Mouse (Mus musculus) layer of hippocampus, adult 6 months (tissue): ENCODE measurements around the gene Higd2a. TPM values are rescaled to one million over a fixed set of nuclear protein-coding genes. Genes with fewer than 3 reads are reported as not detected.

Experiments
- long read RNA-seq, 2 experiments: library from polyadenylated mRNA; unstranded; transcript quantifications; one replicate each; pipeline ENCODE4 v2.0.0; 2019 to 2020
- microRNA-seq: library from miRNA; unstranded; fragments of <30 nt; microRNA quantifications from one replicate; pipeline ENCODE4 v1.2.0, GENCODE M21; 2020
- polyA plus RNA-seq: library from polyadenylated mRNA; unstranded; fragments of <200 nt; fragmentation: Nextera tagmentation; gene quantifications from 2 replicates; pipeline ENCODE4 v1.2.3, GENCODE M21; 2021

Higd2a gene
- polyA plus RNA-seq: 514 and 522 TPM in 2 replicates
- long read RNA-seq, experiment 1, transcript Higd2a-201 (2 exons, 648 nt): major isoform, 221 of 224 reads
- long read RNA-seq, experiment 1, partial matches to known transcripts: 0 of 224 reads
- long read RNA-seq, experiment 1, other reads (novel, unspliced or antisense): 3 of 224 reads
- long read RNA-seq, experiment 2, transcript Higd2a-201 (2 exons, 648 nt): major isoform, 15 of 18 reads
- long read RNA-seq, experiment 2, partial matches to known transcripts: 0 of 18 reads
- long read RNA-seq, experiment 2, other reads (novel, unspliced or antisense): 3 of 18 reads

DNA sequence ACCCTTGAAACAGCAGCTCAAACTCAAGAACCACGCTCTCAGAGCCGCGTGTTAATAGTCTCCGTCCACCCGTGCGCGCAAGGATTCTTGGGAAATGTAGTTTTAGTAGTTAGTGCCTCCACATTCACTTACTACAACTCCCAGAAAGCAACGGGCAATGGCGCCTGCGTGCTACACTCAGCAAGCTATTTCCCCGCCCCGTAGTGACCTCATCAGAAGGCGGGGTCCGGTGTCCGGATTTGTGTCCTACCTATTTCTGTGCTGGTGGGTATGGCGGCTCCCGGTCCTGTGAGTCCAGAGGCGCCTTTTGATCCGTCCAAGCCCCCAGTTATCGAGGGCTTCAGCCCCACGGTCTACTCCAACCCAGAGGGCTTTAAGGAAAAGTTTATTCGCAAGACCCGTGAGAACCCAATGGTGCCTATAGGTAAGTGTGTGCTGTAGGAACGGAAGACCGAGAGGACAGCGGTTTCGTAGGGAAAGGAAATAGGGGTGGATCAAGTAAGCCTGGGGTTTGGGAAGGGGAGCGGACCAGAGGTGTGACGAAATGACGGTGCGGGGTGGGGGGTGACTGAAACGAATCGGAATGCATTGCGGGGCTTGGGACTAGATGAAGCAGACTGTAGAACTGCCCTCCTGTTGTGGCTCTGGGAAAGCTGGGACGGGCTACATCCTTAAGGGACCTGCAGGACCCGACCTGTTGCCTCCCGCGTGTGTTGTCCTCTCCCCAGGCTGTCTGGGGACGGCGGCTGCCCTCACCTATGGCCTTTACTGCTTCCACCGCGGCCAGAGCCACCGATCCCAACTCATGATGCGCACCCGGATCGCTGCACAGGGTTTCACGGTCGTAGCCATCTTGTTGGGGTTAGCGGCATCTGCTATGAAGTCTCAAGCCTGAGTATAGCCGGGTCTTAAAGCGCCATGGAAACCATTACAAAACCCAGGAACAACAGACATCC is at the start of gene Higd2a, which contains the start of gene Nop16:
Higd2a (plus strand) TSS at position 212 of the 956 bp plus-strand sequence.
Nop16 (minus strand) TSS at position 95 of the 956 bp plus-strand sequence.

DNA sequence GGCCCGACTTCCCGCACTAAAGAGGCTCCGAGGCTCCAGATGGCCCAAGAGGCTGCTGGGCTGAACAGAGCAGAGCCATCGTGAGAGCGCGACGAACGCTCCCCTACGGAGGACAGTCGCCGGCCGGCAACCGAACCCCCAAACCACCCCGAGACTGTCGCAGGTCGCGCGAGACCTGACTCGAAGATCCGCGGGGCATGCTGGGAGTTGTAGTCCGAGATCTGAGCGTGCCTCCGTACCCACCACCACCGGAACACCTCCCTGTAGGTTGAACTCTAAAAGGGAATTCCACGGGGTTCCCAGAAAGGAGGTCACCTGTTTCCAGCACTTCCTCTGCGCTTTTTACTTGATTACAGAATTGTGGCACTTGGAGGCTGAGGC is 24.8 kb upstream of the Higd2a start, which contains the start of gene 4833439L19Rik:
4833439L19Rik (minus strand) TSS at position 235 of the 381 bp plus-strand sequence.

DNA sequence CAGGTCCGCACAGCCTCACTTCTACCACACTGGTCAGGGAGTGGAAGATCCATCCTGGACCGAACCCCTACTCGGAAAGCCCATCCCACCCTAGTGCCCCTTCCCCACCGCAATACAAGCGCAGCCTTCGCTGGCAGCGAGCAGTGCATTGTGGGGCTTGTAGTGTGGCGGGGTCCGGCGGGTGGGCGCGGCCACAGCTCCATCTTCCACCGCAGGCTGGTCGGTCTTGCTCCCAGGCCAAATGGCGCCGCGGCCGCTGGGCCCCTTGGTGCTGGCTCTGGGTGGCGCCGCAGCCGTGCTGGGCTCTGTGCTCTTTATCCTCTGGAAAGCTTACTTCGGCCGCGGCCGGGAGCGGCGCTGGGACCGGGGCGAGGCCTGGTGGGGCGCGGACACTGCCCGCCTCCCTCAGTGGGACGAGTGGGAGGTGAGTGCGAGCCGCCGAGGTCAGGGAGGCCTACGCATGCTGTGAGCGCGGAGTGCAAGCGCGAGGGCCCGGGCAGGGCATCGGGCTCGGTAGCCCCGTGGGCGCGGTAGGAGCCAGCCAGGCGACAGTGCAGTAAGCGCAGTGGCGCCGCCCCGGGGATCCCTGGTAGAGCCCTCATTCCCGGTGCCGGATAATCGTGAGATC is 15.0 kb upstream of the Higd2a start, which contains the start of gene Arl10:
Arl10 (plus strand) TSS at position 162 of the 628 bp plus-strand sequence.

DNA sequence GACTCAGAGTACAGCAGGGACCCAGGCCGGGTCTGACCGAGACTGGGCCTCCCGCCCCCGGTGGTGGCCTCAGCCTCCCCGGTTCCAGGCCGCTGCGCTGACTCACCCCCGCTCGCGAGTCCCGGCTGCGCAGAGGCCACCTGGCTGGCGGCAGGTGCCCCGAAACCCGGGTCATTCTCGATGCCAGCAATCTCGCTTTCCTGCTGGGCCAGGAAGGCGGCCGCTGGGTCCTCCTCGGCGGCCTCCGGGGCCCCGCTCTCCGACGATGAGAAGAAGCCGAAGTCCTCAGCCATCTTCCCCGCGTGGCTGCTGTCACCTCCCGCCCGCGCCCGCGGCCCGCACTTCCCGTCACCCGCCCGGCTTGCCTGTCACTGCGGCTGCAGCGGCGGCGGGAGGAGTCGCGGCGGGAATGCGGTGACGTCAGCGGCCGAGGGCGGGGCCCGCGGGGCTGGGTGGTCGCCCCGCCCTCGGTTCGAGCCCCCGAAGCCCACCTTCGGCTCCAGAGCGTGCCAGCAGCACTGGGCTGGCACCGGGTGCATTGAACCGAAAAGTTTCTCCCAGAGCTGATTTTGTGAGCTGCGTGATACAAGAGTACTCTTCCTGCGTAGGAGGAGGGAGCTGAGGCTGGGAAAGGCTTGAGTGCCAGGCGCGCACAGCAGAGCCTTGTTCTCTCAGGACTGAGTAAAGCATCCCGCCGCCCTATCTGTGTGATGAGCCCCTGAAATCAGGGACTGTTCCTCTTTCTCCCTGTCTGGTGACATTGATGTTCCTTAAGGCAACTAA is 21.2 kb downstream of the Higd2a start, which contains the start of gene Cltb:
Cltb (minus strand) TSS at position 373 of the 783 bp plus-strand sequence.

DNA sequence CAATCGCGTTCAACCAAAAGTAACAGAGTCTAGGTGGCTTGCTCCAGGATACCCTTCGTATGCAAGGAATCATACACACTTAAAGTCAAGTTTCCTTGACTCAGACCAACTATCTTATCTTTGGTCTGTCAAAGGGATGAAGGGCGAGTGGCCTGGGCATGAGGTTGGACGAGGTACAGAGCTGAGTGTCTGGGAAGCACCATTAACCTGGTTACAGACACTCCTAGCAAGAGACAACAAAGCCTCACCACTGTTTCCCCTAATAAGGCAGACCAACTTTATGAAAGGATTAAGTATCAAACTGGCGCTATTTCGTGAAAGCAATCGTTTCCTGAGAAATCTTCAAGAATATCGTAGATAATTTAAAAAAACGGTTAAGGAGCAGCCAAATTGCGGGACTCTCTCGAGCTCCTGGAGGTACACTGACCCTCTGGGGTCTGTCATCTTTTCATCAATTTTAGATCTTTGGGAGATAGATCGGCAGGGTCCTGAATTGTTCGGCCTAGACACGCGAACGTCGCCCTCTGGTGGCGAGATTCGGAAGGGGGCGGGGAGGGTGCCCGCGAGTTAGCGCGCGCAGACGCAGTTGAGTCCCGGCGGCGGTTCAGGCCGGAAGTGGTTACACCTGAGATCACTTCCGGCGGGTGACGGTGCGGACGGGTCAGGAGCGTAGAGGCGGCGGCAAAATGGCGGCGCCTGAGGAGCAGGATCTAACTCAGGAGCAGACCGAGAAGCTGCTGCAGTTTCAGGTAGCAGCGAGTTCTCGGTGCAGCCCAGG is 31.3 kb downstream of the Higd2a start, which contains the start of gene Faf2:
Faf2 (plus strand) TSS at position 630 of the 778 bp plus-strand sequence.

Small RNA genes within 50 kb of the gene (microRNA-seq; reads per million reads assigned to microRNA genes)
- gene Gm24195: not detected

Other genes starting within 250 kb of the Higd2a start
- 190 and 234 TPM in 2 replicates for gene Cplx2, start 218.9 kb upstream of the Higd2a start, polyA plus RNA-seq
- 57.5 and 58.2 TPM in 2 replicates for gene Thoc3, start 121.4 kb upstream of the Higd2a start, polyA plus RNA-seq
- 5.1 and 5.4 TPM in 2 replicates for gene Simc1, start 86.4 kb upstream of the Higd2a start, polyA plus RNA-seq
- gene 4833439L19Rik, start 24.8 kb upstream of the Higd2a start, polyA plus RNA-seq: 191 and 227 TPM in 2 replicates
- 44.6 and 50.0 TPM in 2 replicates for gene Arl10, start 15.2 kb upstream of the Higd2a start, polyA plus RNA-seq
- 28.3 and 31.3 TPM in 2 replicates for gene Nop16, start 117 bp upstream of the Higd2a start, polyA plus RNA-seq
- 270 and 276 TPM in 2 replicates for gene Cltb, start 21.1 kb downstream of the Higd2a start, polyA plus RNA-seq
- gene Faf2, start 31.6 kb downstream of the Higd2a start, polyA plus RNA-seq: 44.0 and 57.8 TPM in 2 replicates
- gene Rnf44, start 103.7 kb downstream of the Higd2a start, polyA plus RNA-seq: 99.6 and 131 TPM in 2 replicates
- gene Cdhr2, start 111.3 kb downstream of the Higd2a start, polyA plus RNA-seq: 0.13 and 0.20 TPM in 2 replicates
- gene Gprin1, start 159.7 kb downstream of the Higd2a start, polyA plus RNA-seq: 13.2 and 13.9 TPM in 2 replicates
- 45.5 and 70.1 TPM in 2 replicates for gene Sncb, start 176.4 kb downstream of the Higd2a start, polyA plus RNA-seq
- not detected in 2 replicates for gene Eif4e1b, start 193.8 kb downstream of the Higd2a start, polyA plus RNA-seq
- gene Tspan17, start 199.2 kb downstream of the Higd2a start, polyA plus RNA-seq: 121 and 122 TPM in 2 replicates